Mouse (Mus musculus) stomach, postnatal 0 days (tissue): ENCODE measurements at regions not wholly inside any gene's neighbourhood (a gene's known extent, or its start where the extent isn't known, plus 50 kb on each side); places are given as distances from the start of the nearest gene placed in this dataset.

Experiments
- ATAC-seq: fragments of 200-750 bp; cut with Nextera tagmentation; 2 replicates; pipeline ENCODE4 v1.8.0; 2017; ENCODE audit not compliant: low FRiP score, low TSS enrichment
- DNase-seq: peaks from one replicate; pipeline ENCODE4 v3.0.0-alpha.2; 2016; ENCODE audit warnings: low spot score
- H3K27ac ChIP-seq: fragments of 300-500 bp; sonication (generic); replicated peaks from 2 replicates; pipeline ENCODE4 v1.5.1; 2014; ENCODE audit warnings: mild to moderate bottlenecking, control low read depth
- H3K27me3 ChIP-seq: fragments of 300-500 bp; sonication (generic); 2 replicates; pipeline ENCODE4 v1.6.1; 2014; ENCODE audit warnings: low read length; ENCODE audit not compliant: control insufficient read depth, insufficient read depth
- H3K36me3 ChIP-seq: fragments of 300-500 bp; sonication (generic); 2 replicates; pipeline ENCODE4 v1.6.1; 2014; ENCODE audit warnings: low read length, mixed read lengths; ENCODE audit not compliant: control insufficient read depth, insufficient read depth
- H3K4me1 ChIP-seq: fragments of 300-500 bp; sonication (generic); replicated peaks from 2 replicates; pipeline ENCODE4 v1.6.1; 2014; ENCODE audit warnings: antibody characterized with exemption; ENCODE audit not compliant: control insufficient read depth, insufficient read depth
- H3K4me2 ChIP-seq: fragments of 300-500 bp; sonication (generic); replicated peaks from 2 replicates; pipeline ENCODE4 v1.6.1; 2014; ENCODE audit warnings: low read depth, mild to moderate bottlenecking, control low read depth, moderate library complexity
- H3K4me3 ChIP-seq: fragments of 300-500 bp; sonication (generic); 2 replicates; pipeline ENCODE4 v1.5.1; 2014; ENCODE audit warnings: low read depth, low read length, control low read depth
- H3K9ac ChIP-seq: fragments of 300-500 bp; sonication (generic); 2 replicates; pipeline ENCODE4 v1.6.1; 2014; ENCODE audit warnings: mild to moderate bottlenecking, low read length, control low read depth, mixed read lengths
- H3K9me3 ChIP-seq: fragments of 300-500 bp; sonication (generic); 2 replicates; pipeline ENCODE4 v1.6.1; 2016; ENCODE audit warnings: low read length; ENCODE audit not compliant: control insufficient read depth
- CTCF ChIP-seq: IDR thresholded peaks from 2 replicates; pipeline ENCODE4 v1.5.1; 2016; ENCODE audit warnings: antibody characterized with exemption, low read depth, mild to moderate bottlenecking, moderate library complexity
- EP300 ChIP-seq: optimal IDR thresholded peaks from 2 replicates; pipeline ENCODE3; 2016; ENCODE audit warnings: antibody characterized with exemption
- WGBS: fragments of 180-500 bp; shearing (Covaris S2); extraction: QIAGEN DNeasy Blood & Tissue Kit; methylation state at CpG from one replicate; pipeline ENCODE4 v1.1.7; 2014; 5-methylcytosine and 5-hydroxymethylcytosine counted together

DNA sequence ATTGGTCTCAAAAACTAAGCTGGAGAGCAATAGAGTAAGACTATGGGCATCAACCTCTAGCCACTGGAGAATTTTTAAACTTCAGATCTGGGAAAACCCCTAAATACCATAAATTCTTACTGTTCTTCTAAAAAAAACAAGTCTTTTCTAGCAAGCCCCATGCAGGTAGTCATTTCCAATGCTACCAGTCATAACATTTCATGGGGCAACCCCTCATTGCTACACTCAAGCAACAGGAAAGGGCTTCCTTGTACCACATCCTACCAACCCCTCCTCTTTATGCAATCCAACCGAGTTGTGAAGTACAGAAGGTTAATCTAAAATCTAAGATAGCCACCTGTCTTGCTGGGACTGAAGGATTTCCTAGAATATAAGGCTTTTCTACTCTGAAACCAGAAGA lies 263.5 kb upstream of the 2610301B20Rik start:
- no peaks in the 10 kb centered on the region for H3K9me3 ChIP-seq
- ATAC-seq (no peak), DNase-seq (no peak)
- H3K27me3 ChIP-seq: no peaks in the 10 kb centered on the region
- TF ChIP-seq CTCF: no peak
- no peak for TF ChIP-seq EP300
- H3K9ac ChIP-seq: no peak overlapping the region
- no peak overlapping the region for H3K4me3 ChIP-seq
- H3K36me3 ChIP-seq: no peaks in the 10 kb centered on the region
- WGBS: 48% methylated on average over 1 of the region's 1 CpGs
- no peaks in the 10 kb centered on the region for H3K4me1 ChIP-seq
- no peak overlapping the region for H3K4me2 ChIP-seq
- no peak overlapping the region for H3K27ac ChIP-seq
